Mouse (Mus musculus) intestine, embryonic 14.5 days (tissue): ENCODE data around the gene Arid1b. TPM values are rescaled to one million over a fixed set of nuclear protein-coding genes. Genes with fewer than 3 reads are reported as not detected.

Source experiments
- ATAC-seq: fragments of 200-750 bp; cut with Nextera tagmentation; replicated peaks from 2 replicates; pipeline ENCODE4 v1.8.0; 2017; ENCODE audit warnings: low read depth, moderate number of reproducible peaks, moderate TSS enrichment, moderate library complexity; ENCODE audit not compliant: low FRiP score, low TSS enrichment
- DNase-seq: peaks from one replicate; pipeline ENCODE4 v3.0.0-alpha.2; 2018; ENCODE audit warnings: low spot score
- H3K27ac ChIP-seq: fragments of 300-500 bp; sonication (generic); 2 replicates; pipeline ENCODE4 v1.5.1; 2014; ENCODE audit warnings: low read depth, mild to moderate bottlenecking, control low read depth
- H3K27me3 ChIP-seq: fragments of 300-500 bp; sonication (generic); replicated peaks from 2 replicates; pipeline ENCODE4 v1.6.1; 2014; ENCODE audit warnings: low read length, control low read depth; ENCODE audit not compliant: control insufficient read depth, insufficient read depth
- H3K36me3 ChIP-seq: fragments of 300-500 bp; sonication (generic); 2 replicates; pipeline ENCODE4 v1.6.1; 2014; ENCODE audit warnings: low read length, control low read depth; ENCODE audit not compliant: control insufficient read depth, insufficient read depth
- H3K4me1 ChIP-seq: fragments of 300-500 bp; sonication (generic); replicated peaks from 2 replicates; pipeline ENCODE4 v1.6.1; 2014; ENCODE audit warnings: low read length, control low read depth, mixed read lengths; ENCODE audit not compliant: control insufficient read depth, insufficient read depth
- H3K4me2 ChIP-seq: fragments of 300-500 bp; sonication (generic); 2 replicates; pipeline ENCODE4 v1.6.1; 2014; ENCODE audit warnings: low read length
- H3K4me3 ChIP-seq: fragments of 300-500 bp; sonication (generic); 2 replicates; pipeline ENCODE4 v1.5.1; 2014; ENCODE audit warnings: low read depth, low read length, control low read depth, mixed read lengths
- H3K9ac ChIP-seq: fragments of 300-500 bp; sonication (generic); 2 replicates; pipeline ENCODE4 v1.6.1; 2014; ENCODE audit warnings: mild to moderate bottlenecking, low read length
- H3K9me3 ChIP-seq: fragments of 300-500 bp; sonication (generic); 2 replicates; pipeline ENCODE4 v1.6.1; 2016; ENCODE audit warnings: low read length, control low read depth; ENCODE audit not compliant: control insufficient read depth
- WGBS: fragments of 180-500 bp; shearing (Covaris S2); extraction: QIAGEN DNeasy Blood & Tissue Kit; methylation state at CpG from one replicate; pipeline ENCODE4 v1.1.7; 2014; 5-methylcytosine and 5-hydroxymethylcytosine counted together
- polyA plus RNA-seq: library from polyadenylated mRNA; unstranded; fragments of >200 nt; fragmentation: Nextera tagmentation; extraction: Ambion mirVana; gene quantifications from 2 replicates; pipeline ENCODE4 v1.2.1, GENCODE M21; 2014

Arid1b gene
- polyA plus RNA-seq, 1 experiment from 2014 or later, result 16.4 TPM

DNA sequence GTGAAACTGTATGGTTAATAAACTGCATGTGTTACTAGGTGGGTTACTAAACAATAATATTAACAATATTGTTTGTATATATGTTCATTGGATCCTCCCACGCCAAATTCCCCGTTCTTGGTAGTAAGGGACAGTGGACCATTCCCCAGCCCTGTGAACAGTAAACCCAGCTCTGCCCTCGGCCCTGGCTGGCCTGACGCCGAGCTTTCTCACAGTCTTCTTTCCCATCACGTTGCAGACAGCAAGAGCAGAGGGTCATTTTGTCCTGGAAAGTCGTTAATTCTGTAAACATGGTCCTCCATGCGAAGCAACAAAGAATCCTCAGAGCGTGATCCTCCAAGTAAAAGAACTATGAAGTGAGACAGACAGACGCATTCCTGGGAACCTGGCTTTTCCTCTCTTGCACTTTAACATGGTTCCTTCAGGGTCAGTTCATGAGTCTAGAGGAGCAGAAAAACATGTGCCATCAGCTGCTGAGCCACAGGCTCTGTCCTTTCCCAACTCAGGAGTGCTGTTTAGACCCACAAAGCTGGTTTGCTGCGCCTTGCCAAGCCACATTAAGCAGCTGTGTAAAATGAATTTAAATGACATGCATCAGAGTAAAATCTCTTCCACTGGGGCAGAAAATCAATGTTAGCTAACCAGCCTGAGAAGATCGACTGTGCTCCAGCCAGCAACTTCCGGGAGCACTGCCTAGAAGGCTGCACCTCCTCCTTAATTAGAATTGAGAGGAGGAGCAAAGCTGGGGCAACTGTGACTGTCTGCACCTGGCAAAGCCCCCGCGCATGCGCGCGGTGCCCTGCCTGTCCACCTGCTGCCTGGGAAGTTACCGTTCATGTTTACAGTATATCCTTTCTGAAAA lies 301.2 kb downstream of the Arid1b start:
- H3K4me3 ChIP-seq, result no peak overlapping the region
- WGBS, result 58% methylated on average over 19 of the region's 19 CpGs
- H3K9ac ChIP-seq, result no peak overlapping the region
- DNase-seq, result no peak
- H3K4me1 ChIP-seq, result 0 out of 2 replicates have a peak, but pooled peaks cover 4% of the 10 kb centered on the region
- no peaks in the 10 kb centered on the region for H3K9me3 ChIP-seq
- H3K36me3 ChIP-seq, result peaks cover 22% of the 10 kb centered on the region
- peak overlapping the region; percentile 17; the same call in 1 of the 2 replicates for H3K27ac ChIP-seq
- H3K27me3 ChIP-seq, result no peaks in the 10 kb centered on the region
- no peak overlapping the region for H3K4me2 ChIP-seq
- ATAC-seq, result peak; percentile 61; the same call in 1 of the 2 replicates

DNA sequence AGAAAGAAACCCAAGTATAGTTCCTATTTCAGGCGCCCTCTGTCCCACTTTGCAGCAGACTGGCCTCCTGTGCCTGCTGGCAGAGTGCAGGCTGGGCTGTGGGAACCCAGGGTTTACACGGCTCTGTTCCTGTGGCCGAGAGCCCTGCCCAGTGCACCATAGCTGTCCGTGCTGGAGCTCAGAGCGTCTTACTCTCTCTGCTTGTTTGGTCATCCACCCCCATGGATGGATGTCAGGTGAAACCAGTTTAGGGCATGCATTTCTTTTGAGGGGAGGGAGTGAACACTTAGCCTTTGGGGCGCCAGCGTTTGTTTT lies 301.8 kb downstream of the Arid1b start:
- DNase-seq, result no peak
- H3K9me3 ChIP-seq, result no peaks in the 10 kb centered on the region
- peak; percentile 53; the same call in 1 of the 2 replicates for ATAC-seq
- 0 out of 2 replicates have a peak, but pooled peaks cover 4% of the 10 kb centered on the region for H3K4me1 ChIP-seq
- H3K4me3 ChIP-seq, result no peak overlapping the region
- peaks cover 18% of the 10 kb centered on the region for H3K36me3 ChIP-seq
- H3K9ac ChIP-seq, result no peak overlapping the region
- H3K4me2 ChIP-seq, result no peak overlapping the region
- WGBS, result 81% methylated on average over 7 of the region's 7 CpGs
- H3K27ac ChIP-seq, result peak overlapping the region; percentile 17; the same call in 1 of the 2 replicates
- no peaks in the 10 kb centered on the region for H3K27me3 ChIP-seq

DNA sequence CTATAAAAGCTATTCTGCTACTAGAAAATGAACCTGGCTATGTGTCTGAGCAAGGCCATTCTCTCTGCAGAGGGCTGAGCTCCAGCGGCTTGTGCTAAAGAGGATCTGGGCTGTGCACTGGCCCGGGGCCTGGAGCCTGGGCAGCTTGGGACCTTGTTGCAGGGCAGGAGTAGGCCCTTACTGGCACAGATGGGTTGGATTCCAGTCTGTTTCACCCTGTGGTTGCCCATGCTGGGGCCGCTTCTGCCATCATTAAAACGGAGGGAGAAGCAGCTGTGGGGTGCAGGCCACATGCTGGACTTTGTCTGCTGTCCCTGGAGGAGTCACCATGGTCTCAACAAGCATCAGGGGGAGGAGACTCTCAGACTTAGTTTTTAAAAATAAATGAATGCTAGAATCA lies 303.4 kb downstream of the Arid1b start:
- H3K4me3 ChIP-seq, result no peak overlapping the region
- ATAC-seq (no peak), DNase-seq (no peak)
- H3K36me3 ChIP-seq, result peaks cover 8% of the 10 kb centered on the region; the same call in 1 of the 2 replicates
- H3K9ac ChIP-seq, result no peak overlapping the region
- no peak overlapping the region for H3K27ac ChIP-seq
- no peaks in the 10 kb centered on the region for H3K9me3 ChIP-seq
- no peaks in the 10 kb centered on the region for H3K27me3 ChIP-seq
- H3K4me1 ChIP-seq, result peaks cover 4% of the 10 kb centered on the region; the same call in 1 of the 2 replicates
- 87% methylated on average over 4 of the region's 4 CpGs for WGBS
- no peak overlapping the region for H3K4me2 ChIP-seq

DNA sequence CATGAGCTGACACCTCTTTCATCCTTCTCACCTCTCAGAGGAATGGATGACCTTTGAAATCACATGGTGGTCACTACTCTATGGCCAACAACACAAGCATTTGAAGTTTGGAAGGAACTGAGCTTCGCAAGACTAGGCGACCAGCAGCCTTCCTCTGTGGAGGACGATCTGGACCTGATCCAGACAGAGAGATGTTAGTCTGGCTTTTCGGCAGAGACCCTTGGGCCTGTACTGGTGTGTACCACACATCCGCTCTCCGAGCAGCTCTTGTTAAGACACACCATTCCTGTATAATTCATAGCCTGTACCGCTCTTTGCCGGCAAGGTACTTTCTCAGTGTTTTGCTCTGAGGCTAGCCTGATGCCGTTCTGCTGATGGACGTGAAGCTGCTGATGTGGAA lies 303.9 kb downstream of the Arid1b start:
- Histone ChIP-seq H3K27ac (no peak overlapping the region), H3K27me3 (no peaks in the 10 kb centered on the region), H3K9ac (no peak overlapping the region), H3K4me3 (no peak overlapping the region), H3K4me1 (peaks cover 4% of the 10 kb centered on the region; the same call in 1 of the 2 replicates), H3K4me2 (no peak overlapping the region), H3K9me3 (no peaks in the 10 kb centered on the region), H3K36me3 (peaks cover 11% of the 10 kb centered on the region; the same call in 1 of the 2 replicates)
- ATAC-seq (no peak), DNase-seq (no peak)
- WGBS, result 76% methylated on average over 10 of the region's 10 CpGs

DNA sequence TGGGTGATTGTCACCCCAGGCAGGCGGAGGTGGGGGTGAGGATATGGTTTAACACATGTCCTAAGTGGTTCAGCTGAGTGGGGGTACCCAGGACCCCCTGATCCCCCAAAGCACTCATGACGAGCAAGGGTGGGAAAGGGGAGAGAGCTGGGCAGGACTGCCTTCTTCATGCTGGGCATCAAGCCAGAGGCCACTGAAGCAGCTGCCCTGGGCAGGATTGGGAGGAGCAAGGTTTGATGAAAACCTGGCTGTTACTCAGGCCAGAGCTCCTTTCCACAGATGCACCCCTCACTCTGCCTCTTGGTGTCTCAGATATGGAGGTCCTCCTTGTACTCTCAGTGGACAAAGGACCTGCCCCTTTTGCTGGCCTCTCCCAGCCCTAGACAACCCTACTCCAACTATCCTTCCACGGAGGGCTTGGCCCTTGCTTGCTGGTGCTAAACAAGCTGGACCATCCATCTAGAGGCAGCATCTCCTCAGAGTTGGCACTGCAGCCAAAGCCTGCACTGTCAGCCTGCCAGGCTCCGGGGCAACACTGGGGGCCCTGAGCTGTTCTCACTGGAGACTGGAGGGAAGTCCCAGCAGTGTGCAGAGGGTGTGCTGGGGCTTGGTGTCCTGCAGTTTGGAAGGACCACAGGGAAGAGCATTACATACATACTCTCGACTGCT lies 304.9 kb downstream of the Arid1b start:
- 73% methylated on average over 5 of the region's 5 CpGs for WGBS
- no peak for ATAC-seq
- no peaks in the 10 kb centered on the region for H3K27me3 ChIP-seq
- H3K4me3 ChIP-seq, result no peak overlapping the region
- H3K27ac ChIP-seq, result no peak overlapping the region
- peaks cover 4% of the 10 kb centered on the region; the same call in 1 of the 2 replicates for H3K4me1 ChIP-seq
- no peak overlapping the region for H3K4me2 ChIP-seq
- no peak for DNase-seq
- H3K9ac ChIP-seq, result no peak overlapping the region
- peaks cover 14% of the 10 kb centered on the region; the same call in 1 of the 2 replicates for H3K36me3 ChIP-seq
- no peaks in the 10 kb centered on the region for H3K9me3 ChIP-seq

DNA sequence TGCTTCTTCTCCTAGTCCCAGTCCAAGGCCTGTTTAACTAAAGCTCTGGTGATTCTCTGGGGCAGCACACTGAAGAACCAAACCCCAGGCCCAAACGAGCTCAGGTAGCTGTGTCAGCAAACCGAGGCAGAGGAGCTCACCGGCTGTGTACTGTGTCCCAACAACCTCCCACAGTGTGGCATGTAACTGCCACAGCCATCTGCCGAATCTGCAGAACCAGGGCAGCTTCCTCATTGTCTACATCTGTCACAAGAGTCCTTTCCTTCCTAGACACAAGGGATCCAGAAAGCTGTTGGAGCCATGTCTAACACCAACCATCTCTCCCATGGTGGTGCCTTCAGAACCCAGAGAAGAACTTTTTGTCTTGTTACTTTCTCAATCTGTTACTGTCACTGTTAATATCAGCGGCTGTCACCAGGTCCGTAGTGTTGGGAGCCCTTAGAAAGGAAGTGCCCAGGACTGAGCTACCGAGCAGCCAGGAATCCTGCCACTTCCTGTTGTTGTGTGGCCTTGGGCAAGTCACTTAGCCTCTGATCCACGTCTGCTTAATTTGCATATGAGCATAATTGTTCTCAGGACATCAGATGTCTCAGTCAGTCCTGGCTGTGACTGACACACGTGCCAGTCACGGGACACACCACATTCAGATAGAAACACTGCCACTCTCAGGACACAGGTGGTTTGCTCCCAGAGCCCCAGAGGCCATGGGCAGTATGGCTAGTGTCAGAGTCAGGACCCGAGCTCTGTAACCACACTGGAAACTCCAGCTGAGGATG lies 309.0 kb downstream of the Arid1b start:
- no peaks in the 10 kb centered on the region for H3K9me3 ChIP-seq
- no peaks in the 10 kb centered on the region; the same call in 1 of the 2 replicates for H3K4me1 ChIP-seq
- no peak overlapping the region for H3K4me2 ChIP-seq
- no peak overlapping the region for H3K27ac ChIP-seq
- DNase-seq (no peak), ATAC-seq (no peak)
- H3K4me3 ChIP-seq, result no peak overlapping the region
- WGBS, result 78% methylated on average over 11 of the region's 11 CpGs
- no peaks in the 10 kb centered on the region for H3K27me3 ChIP-seq
- no peak overlapping the region for H3K9ac ChIP-seq
- H3K36me3 ChIP-seq, result peaks cover 28% of the 10 kb centered on the region

DNA sequence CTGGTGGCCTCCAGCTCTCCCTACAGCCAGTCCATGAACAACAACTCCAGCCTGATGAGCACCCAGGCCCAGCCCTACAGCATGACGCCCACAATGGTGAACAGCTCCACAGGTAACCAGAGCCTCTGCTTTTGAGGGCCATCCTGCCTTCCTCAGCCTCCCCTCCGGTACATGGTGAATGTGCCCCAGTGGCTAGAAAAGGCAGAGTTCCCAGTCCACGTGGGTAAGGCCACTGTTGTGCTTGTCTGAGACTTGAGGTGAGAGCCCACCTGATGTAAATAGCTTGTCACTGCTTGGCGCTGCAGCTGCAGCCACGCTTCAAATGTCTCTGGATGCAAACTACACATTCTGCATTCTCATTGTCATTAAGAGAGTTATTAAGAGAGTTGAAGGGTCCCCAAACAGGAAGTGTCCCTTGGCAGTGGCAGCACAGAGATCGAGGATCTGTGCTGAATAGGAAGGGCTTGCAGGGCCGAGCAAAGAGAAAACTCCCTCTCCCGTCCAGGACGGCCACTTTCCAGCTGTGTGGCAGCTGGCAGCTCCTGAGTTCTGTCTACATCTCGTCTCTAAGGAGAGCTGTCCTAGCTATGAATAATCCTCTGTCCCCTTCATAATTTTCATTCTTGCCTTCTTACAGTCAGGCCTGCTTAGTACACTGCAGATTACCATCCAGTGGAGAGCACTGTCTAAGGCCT lies 311.8 kb downstream of the Arid1b start:
- DNase-seq, result no peak
- Histone ChIP-seq H3K4me2 (no peak overlapping the region), H3K9ac (no peak overlapping the region), H3K27me3 (no peaks in the 10 kb centered on the region), H3K36me3 (peaks cover 30% of the 10 kb centered on the region), H3K4me1 (peaks cover 18% of the 10 kb centered on the region), H3K4me3 (no peak overlapping the region), H3K9me3 (no peaks in the 10 kb centered on the region), H3K27ac (no peak overlapping the region)
- ATAC-seq, result no peak
- WGBS, result 75% methylated on average over 10 of the region's 10 CpGs

DNA sequence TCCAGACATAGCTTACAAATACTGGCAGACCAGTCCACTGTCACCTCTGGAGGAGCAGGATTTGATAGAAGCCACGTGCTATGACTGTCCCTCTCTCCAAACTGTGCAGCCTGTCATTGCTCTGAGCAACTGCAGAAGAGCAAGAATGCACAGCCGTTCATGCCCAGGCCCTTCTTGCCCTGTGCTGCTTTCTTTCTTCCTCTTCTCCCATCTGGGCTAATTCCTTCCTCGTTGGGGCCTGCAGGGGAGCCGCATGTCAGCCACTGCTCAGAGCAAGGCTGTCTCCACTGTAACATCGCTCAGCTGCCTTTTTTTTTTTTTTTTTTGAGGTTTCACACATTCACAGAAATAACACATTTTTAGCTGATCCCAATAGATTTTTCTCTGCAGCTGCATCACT lies 315.8 kb downstream of the Arid1b start:
- Histone ChIP-seq H3K9ac (no peak overlapping the region), H3K4me3 (no peak overlapping the region), H3K9me3 (no peaks in the 10 kb centered on the region), H3K27me3 (no peaks in the 10 kb centered on the region), H3K4me2 (no peak overlapping the region), H3K27ac (peak overlapping the region; percentile 71), H3K36me3 (peaks cover 39% of the 10 kb centered on the region), H3K4me1 (peaks cover 30% of the 10 kb centered on the region)
- 15% methylated on average over 5 of the region's 5 CpGs for WGBS
- peak; percentile 55; the same call in 1 of the 2 replicates for ATAC-seq
- DNase-seq, result no peak
